Mouse (Mus musculus): ENCODE measurements around the gene Sptbn2.

Sptbn2 gene

GRCm38 (mm10) chr19:4786313-4786712 is 75.3 kb downstream of the Sptbn2 start:
- DNase-seq = no peak

- DNase-seq = no peak
Observed at GRCm38 (mm10) chr19:4793281-4793830, 82.4 kb downstream of the Sptbn2 start.

- peak; percentile 99 for DNase-seq
Observed at GRCm38 (mm10) chr19:4793831-4794422, 83.0 kb downstream of the Sptbn2 start, which contains the start of gene Rbm4. Gene Rbm4, minus strand, starts transcription at chr19:4793901.

GRCm38 (mm10) chr19:4795929-4796328 is 85.0 kb downstream of the Sptbn2 start:
- DNase-seq = no peak

- no peak for DNase-seq
Observed at GRCm38 (mm10) chr19:4797846-4798245, 86.9 kb downstream of the Sptbn2 start.

GRCm38 (mm10) chr19:4799083-4799482 is 88.1 kb downstream of the Sptbn2 start:
- no peak for DNase-seq
